Mouse (Mus musculus) CH12.LX (cell line): ENCODE data around the gene Gmpr. TPM values are rescaled to one million over a fixed set of nuclear protein-coding genes. Genes with fewer than 3 reads are reported as not detected.

Experiments
- DNase-seq: peaks from one replicate; pipeline ENCODE4 v3.0.0-alpha.2; 2013; ENCODE audit errors: extremely low read depth
- H3K27ac ChIP-seq: 2 replicates; pipeline ENCODE4 v1.5.1; 2012; ENCODE audit warnings: low read depth, mild to moderate bottlenecking, control low read depth, moderate library complexity; ENCODE audit not compliant: insufficient read depth
- H3K27me3 ChIP-seq: replicated peaks from 2 replicates; pipeline ENCODE3; 2012; ENCODE audit warnings: inconsistent platforms
- H3K36me3 ChIP-seq, 2 experiments: replicated peaks in 1 of 2; 2 replicates each; pipeline versions ENCODE3 to v1.6.1; 2012; ENCODE audit warnings: inconsistent platforms in 1 of 2, low read length in 1 of 2, mild to moderate bottlenecking in 1 of 2, mixed read lengths in 1 of 2, moderate library complexity in 1 of 2; ENCODE audit not compliant: control insufficient read depth in 1 of 2, insufficient read depth in 1 of 2
- H3K4me1 ChIP-seq, 2 experiments: 2 replicates each; pipeline ENCODE4 v1.6.1; 2012; ENCODE audit warnings: inconsistent platforms in 1 of 2, moderate library complexity in 1 of 2; ENCODE audit not compliant: insufficient read depth in 2 of 2, control insufficient read depth in 1 of 2
- H3K4me2 ChIP-seq: 2 replicates; pipeline ENCODE4 v1.6.1; 2012; ENCODE audit warnings: low read depth, mild to moderate bottlenecking, control low read depth; ENCODE audit not compliant: poor library complexity, insufficient read depth, severe bottlenecking
- H3K4me3 ChIP-seq, 3 experiments: fragments of 150-350 bp in 1 of 3; sonication (generic) in 1 of 3; replicated peaks in 1 of 3; 2 replicates each; pipeline versions ENCODE3 to v1.5.1; 2011 to 2012; ENCODE audit warnings: low read depth in 2 of 3, low read length in 2 of 3, mild to moderate bottlenecking in 2 of 3, moderate library complexity in 2 of 3, control low read depth in 1 of 3, improper control_type of control experiment in 1 of 3, inconsistent platforms in 1 of 3, mixed read lengths in 1 of 3; ENCODE audit not compliant: poor library complexity in 1 of 3
- H3K79me2 ChIP-seq: replicated peaks from 2 replicates; pipeline ENCODE4 v1.6.1; 2012; ENCODE audit warnings: mild to moderate bottlenecking, moderate library complexity; ENCODE audit not compliant: control insufficient read depth, poor library complexity, insufficient read depth, severe bottlenecking; ENCODE audit errors: extremely low read depth
- H3K9ac ChIP-seq: 2 replicates; pipeline ENCODE4 v1.6.1; 2012; ENCODE audit warnings: low read depth, mild to moderate bottlenecking, control low read depth, moderate library complexity; ENCODE audit not compliant: insufficient read depth
- H3K9me3 ChIP-seq: replicated peaks from 2 replicates; pipeline ENCODE3; 2012; ENCODE audit warnings: low read length, inconsistent platforms, mixed read lengths
- BHLHE40 ChIP-seq: IDR thresholded peaks from 2 replicates; pipeline ENCODE4 v1.6.1; 2011; ENCODE audit warnings: mild to moderate bottlenecking, low read depth, low read length, improper control_type of control experiment
- CHD1 ChIP-seq: IDR thresholded peaks from 2 replicates; pipeline ENCODE4 v1.6.1; 2012; ENCODE audit warnings: low read depth, low read length, improper control_type of control experiment, inconsistent platforms
- CHD2 ChIP-seq: IDR thresholded peaks from 2 replicates; pipeline ENCODE4 v1.6.1; 2011; ENCODE audit warnings: low read length, improper control_type of control experiment
- CTCF ChIP-seq, 2 experiments: IDR thresholded peaks in 1 of 2; conservative IDR thresholded peaks in 1 of 2; 2 replicates each; pipeline ENCODE4 v1.5.1; 2011 to 2012; ENCODE audit warnings: low read depth in 2 of 2, low read length in 2 of 2, improper control_type of control experiment in 1 of 2, inconsistent platforms in 1 of 2, mild to moderate bottlenecking in 1 of 2, moderate library complexity in 1 of 2
- E2F4 ChIP-seq: IDR thresholded peaks from 2 replicates; pipeline ENCODE4 v1.6.1; 2011; ENCODE audit warnings: low read depth, low read length, improper control_type of control experiment; ENCODE audit not compliant: insufficient replicate concordance
- ELF1 ChIP-seq: IDR thresholded peaks from 2 replicates; pipeline ENCODE4 v1.6.1; 2014; ENCODE audit warnings: low read depth, mild to moderate bottlenecking, inconsistent platforms, low read length, improper control_type of control experiment
- EP300 ChIP-seq: IDR thresholded peaks from 2 replicates; pipeline ENCODE4 v1.6.1; 2011; ENCODE audit warnings: low read length, improper control_type of control experiment
- ETS1 ChIP-seq: conservative IDR thresholded peaks from 2 replicates; pipeline ENCODE4 v1.6.1; 2012; ENCODE audit warnings: low read depth, mild to moderate bottlenecking, inconsistent platforms, low read length, improper control_type of control experiment, moderate library complexity
- GABPA ChIP-seq: IDR thresholded peaks from 2 replicates; pipeline ENCODE4 v1.6.1; 2012; ENCODE audit warnings: low read depth, low read length, improper control_type of control experiment, inconsistent platforms; ENCODE audit not compliant: insufficient replicate concordance
- HCFC1 ChIP-seq: IDR thresholded peaks from 2 replicates; pipeline ENCODE4 v1.6.1; 2012; ENCODE audit warnings: low read depth, mild to moderate bottlenecking, inconsistent platforms, low read length, improper control_type of control experiment
- IRF4 ChIP-seq: IDR thresholded peaks from 2 replicates; pipeline ENCODE4 v1.6.1; 2014; ENCODE audit warnings: low read depth, mild to moderate bottlenecking, inconsistent platforms, low read length, improper control_type of control experiment
- JUN ChIP-seq: IDR thresholded peaks from 2 replicates; pipeline ENCODE4 v1.6.1; 2011; ENCODE audit warnings: low read depth, mild to moderate bottlenecking, low read length, improper control_type of control experiment, moderate library complexity; ENCODE audit not compliant: insufficient read depth
- JUND ChIP-seq: conservative IDR thresholded peaks from 2 replicates; pipeline ENCODE4 v1.6.1; 2011; ENCODE audit warnings: low read depth, low read length, improper control_type of control experiment
- KAT2A ChIP-seq: IDR thresholded peaks from 2 replicates; pipeline ENCODE4 v1.6.1; 2012; ENCODE audit warnings: low read length, improper control_type of control experiment, inconsistent platforms; ENCODE audit not compliant: insufficient replicate concordance
- MAFK ChIP-seq: IDR thresholded peaks from 2 replicates; pipeline ENCODE4 v1.6.1; 2011; ENCODE audit warnings: low read length, improper control_type of control experiment; ENCODE audit not compliant: insufficient replicate concordance
- MAX ChIP-seq: IDR thresholded peaks from 2 replicates; pipeline ENCODE4 v1.6.1; 2011; ENCODE audit warnings: low read length, improper control_type of control experiment
- MAZ ChIP-seq: IDR thresholded peaks from 2 replicates; pipeline ENCODE4 v1.6.1; 2012; ENCODE audit warnings: low read depth, mild to moderate bottlenecking, inconsistent platforms, low read length, improper control_type of control experiment, moderate library complexity
- MEF2A ChIP-seq: IDR thresholded peaks from 2 replicates; pipeline ENCODE4 v1.6.1; 2014; ENCODE audit warnings: low read depth, mild to moderate bottlenecking, inconsistent platforms, low read length, improper control_type of control experiment, borderline replicate concordance
- MXI1 ChIP-seq: IDR thresholded peaks from 2 replicates; pipeline ENCODE4 v1.6.1; 2011; ENCODE audit warnings: mild to moderate bottlenecking, low read depth, low read length, improper control_type of control experiment
- MYC ChIP-seq: IDR thresholded peaks from 2 replicates; pipeline ENCODE4 v1.6.1; 2011; ENCODE audit warnings: low read depth, mild to moderate bottlenecking, improper control_type of control experiment, low read length
- NELFE ChIP-seq: IDR thresholded peaks from 2 replicates; pipeline ENCODE4 v1.6.1; 2011; ENCODE audit warnings: low read depth, low read length, improper control_type of control experiment
- NRF1 ChIP-seq: IDR thresholded peaks from 2 replicates; pipeline ENCODE4 v1.6.1; 2014; ENCODE audit warnings: low read depth, mild to moderate bottlenecking, inconsistent platforms, low read length, improper control_type of control experiment, moderate library complexity
- PAX5 ChIP-seq: IDR thresholded peaks from 2 replicates; pipeline ENCODE4 v1.6.1; 2012; ENCODE audit warnings: low read length, inconsistent platforms, mixed read lengths
- POLR2A ChIP-seq: IDR thresholded peaks from 2 replicates; pipeline ENCODE4 v1.6.1; 2011; ENCODE audit warnings: low read depth, mild to moderate bottlenecking, improper control_type of control experiment, low read length
- POLR2AphosphoS2 ChIP-seq: IDR thresholded peaks from 2 replicates; pipeline ENCODE4 v1.6.1; 2011; ENCODE audit warnings: low read depth, low read length, improper control_type of control experiment
- RAD21 ChIP-seq: IDR thresholded peaks from 2 replicates; pipeline ENCODE4 v1.6.1; 2011; ENCODE audit warnings: low read depth, mild to moderate bottlenecking, low read length, improper control_type of control experiment, moderate library complexity
- RCOR1 ChIP-seq: conservative IDR thresholded peaks from 2 replicates; pipeline ENCODE4 v1.6.1; 2012; ENCODE audit warnings: low read depth, mild to moderate bottlenecking, inconsistent platforms, low read length, improper control_type of control experiment
- SIN3A ChIP-seq: IDR thresholded peaks from 2 replicates; pipeline ENCODE4 v1.6.1; 2012; ENCODE audit warnings: low read length, improper control_type of control experiment, inconsistent platforms
- SMC3 ChIP-seq: IDR thresholded peaks from 2 replicates; pipeline ENCODE4 v1.6.1; 2011; ENCODE audit warnings: low read depth, low read length, improper control_type of control experiment
- TBP ChIP-seq: conservative IDR thresholded peaks from 2 replicates; pipeline ENCODE4 v1.6.1; 2011; ENCODE audit warnings: low read depth, low read length, improper control_type of control experiment
- TCF12 ChIP-seq: IDR thresholded peaks from 2 replicates; pipeline ENCODE4 v1.6.1; 2014; ENCODE audit warnings: low read depth, mild to moderate bottlenecking, inconsistent platforms, low read length, improper control_type of control experiment
- UBTF ChIP-seq: IDR thresholded peaks from 2 replicates; pipeline ENCODE4 v1.6.1; 2012; ENCODE audit warnings: low read depth, mild to moderate bottlenecking, inconsistent platforms, low read length, improper control_type of control experiment, moderate library complexity
- USF1 ChIP-seq: IDR thresholded peaks from 2 replicates; pipeline ENCODE4 v1.6.1; 2014; ENCODE audit warnings: low read depth, mild to moderate bottlenecking, inconsistent platforms, low read length, improper control_type of control experiment
- USF2 ChIP-seq: conservative IDR thresholded peaks from 2 replicates; pipeline ENCODE4 v1.6.1; 2011; ENCODE audit warnings: low read depth, low read length, improper control_type of control experiment
- ZC3H11A ChIP-seq: IDR thresholded peaks from 2 replicates; pipeline ENCODE4 v1.6.1; 2012; ENCODE audit warnings: low read depth, mild to moderate bottlenecking, inconsistent platforms, low read length, improper control_type of control experiment
- ZKSCAN1 ChIP-seq: IDR thresholded peaks from 2 replicates; pipeline ENCODE4 v1.6.1; 2012; ENCODE audit warnings: low read depth, inconsistent platforms, low read length, improper control_type of control experiment, borderline replicate concordance
- ZMIZ1 ChIP-seq: IDR thresholded peaks from 2 replicates; pipeline ENCODE4 v1.6.1; 2012; ENCODE audit warnings: low read depth, mild to moderate bottlenecking, inconsistent platforms, low read length, improper control_type of control experiment
- ZNF384 ChIP-seq: IDR thresholded peaks from 2 replicates; pipeline ENCODE4 v1.6.1; 2012; ENCODE audit warnings: low read depth, low read length, improper control_type of control experiment, inconsistent platforms
- dilution Hi-C: fragments of 300-500 bp; cut with MboI; formaldehyde crosslinking; loops from 2 replicates; pipeline ENCODE4 v1.14.3; 2020; ENCODE audit warnings: low sequenced_read_pairs; ENCODE audit not compliant: extremely low pct_unique_long_range_greater_than_20kb, extremely low pct_ligation_motif_present
- in situ Hi-C: fragments of 300-500 bp; cut with MboI; formaldehyde crosslinking; loops from 3 replicates; pipeline ENCODE4 v1.14.3; 2019; ENCODE audit warnings: low sequenced_read_pairs, low pct_ligation_motif_present, low pct_unique_long_range_greater_than_20kb, mixed read lengths
- polyA plus RNA-seq: library from polyadenylated mRNA; unstranded; fragments of >175 nt; gene quantifications from 2 replicates; pipeline ENCODE4 v1.2.1, GENCODE M21; 2012; ENCODE audit warnings: low read depth; ENCODE audit not compliant: insufficient read length
- total RNA-seq, 2 experiments: library from RNA; depleted of rRNA; stranded (reverse); fragments of 300-350 nt in 1 of 2; fragments of >200 nt in 1 of 2; gene quantifications; 2 replicates each; pipeline ENCODE4 v1.2.3; 2012 to 2014

Gene Gmpr
- total and polyA plus RNA-seq, 3 experiments: 0.55 to 2.2 (median 1.0) TPM

GRCm38 (mm10) chr13:45538532-45539204 lies 31.4 kb downstream of the Gmpr start:
- peak; percentile 40 for DNase-seq
- no peaks in the 10 kb centered on the region for H3K9me3 ChIP-seq
- dilution Hi-C loops: no loop called here
- H3K4me3 ChIP-seq: no peak overlapping the region
- no peaks in the 10 kb centered on the region for H3K79me2 ChIP-seq
- TF ChIP-seq ZKSCAN1: no peak
- TF ChIP-seq MAX: peak; percentile 38; the same call in 1 of the 2 replicates
- TF ChIP-seq RAD21: peak; percentile 81
- TF ChIP-seq KAT2A: no peak
- no peak for TF ChIP-seq TBP
- no peak for TF ChIP-seq HCFC1
- TF ChIP-seq RCOR1: no peak
- no peak for TF ChIP-seq ETS1
- TF ChIP-seq ELF1: peak; percentile 37; the same call in 1 of the 2 replicates
- TF ChIP-seq MXI1: no peak
- TF ChIP-seq ZC3H11A: peak; percentile 28; the same call in 1 of the 2 replicates
- no peak for TF ChIP-seq JUND
- TF ChIP-seq JUN: no peak
- TF ChIP-seq CTCF (conservative IDR thresholded peaks at IDR 0.05 in 1 of 2, IDR thresholded peaks at IDR 0.05 in 1 of 2; ENCODE audit: low read depth in 2 of 2, low read length in 2 of 2): peak in 1 of 2 experiments; percentile 98; a peak in 2 of 4 replicates
- 0 out of 2 replicates have a peak, but pooled peaks have one; percentile 13 for TF ChIP-seq IRF4
- TF ChIP-seq TCF12: no peak
- no peak for TF ChIP-seq SIN3A
- no peak for TF ChIP-seq POLR2A
- TF ChIP-seq MEF2A: no peak
- no peak for TF ChIP-seq E2F4
- no peak for TF ChIP-seq MYC
- no peak for TF ChIP-seq MAFK
- no peak for TF ChIP-seq USF2
- no peak for TF ChIP-seq BHLHE40
- TF ChIP-seq SMC3: peak; percentile 59
- 0 out of 2 replicates have a peak, but pooled peaks have one; percentile 36 for TF ChIP-seq NELFE
- TF ChIP-seq UBTF: no peak
- TF ChIP-seq ZNF384: no peak
- no peak for TF ChIP-seq MAZ
- no peak for TF ChIP-seq ZMIZ1
- no peak for TF ChIP-seq CHD1
- no peak for TF ChIP-seq NRF1
- TF ChIP-seq GABPA: no peak
- TF ChIP-seq CHD2: no peak
- no peak for TF ChIP-seq PAX5
- TF ChIP-seq EP300: no peak
- TF ChIP-seq POLR2AphosphoS2: no peak
- no peak for TF ChIP-seq USF1
- TF ChIP-seq, all 38 proteins: peak for 8
- Histone ChIP-seq H3K27ac (no peak overlapping the region), H3K9ac (no peak overlapping the region), H3K4me1 (peaks cover 0 to 10% of the 10 kb centered on the region in 2 experiments; a peak in 1 of 4 replicates), H3K27me3 (no peaks in the 10 kb centered on the region), H3K4me2 (peak overlapping the region; percentile 73), H3K36me3 (peaks cover 0 to 7% of the 10 kb centered on the region in 2 experiments)
- in situ Hi-C loops: loop anchor here (25.0 kb wide), 2 partner anchors 624 to 1124 kb away; partner anchors contain the start of gene Fam8a1
